Mouse (Mus musculus): Measurements from ENCODE around the gene Klhdc4.

The Klhdc4 gene

GRCm38 (mm10) chr8:121798401-121798800, 31.0 kb downstream of the Klhdc4 start:
- no peak for DNase-seq

- peak; percentile 7 for DNase-seq
Measured at GRCm38 (mm10) chr8:121796406-121796805, 33.0 kb downstream of the Klhdc4 start.

- no peak for DNase-seq
Measured at GRCm38 (mm10) chr8:121795461-121795860, 33.9 kb downstream of the Klhdc4 start.

- no peak for DNase-seq
Measured at GRCm38 (mm10) chr8:121794151-121794550, 35.2 kb downstream of the Klhdc4 start.

GRCm38 (mm10) chr8:121792627-121793026, 36.7 kb downstream of the Klhdc4 start:
- peak; percentile 41 for DNase-seq

- peak; percentile 31 for DNase-seq
Measured at GRCm38 (mm10) chr8:121792159-121792558, 37.2 kb downstream of the Klhdc4 start.

- DNase-seq = no peak
Measured at GRCm38 (mm10) chr8:121788786-121789185, 40.6 kb downstream of the Klhdc4 start.

GRCm38 (mm10) chr8:121786542-121786941, 42.8 kb downstream of the Klhdc4 start:
- no peak for DNase-seq

GRCm38 (mm10) chr8:121782493-121782892, 46.9 kb downstream of the Klhdc4 start:
- no peak for DNase-seq

- DNase-seq = no peak
Measured at GRCm38 (mm10) chr8:121773876-121774275, 55.5 kb downstream of the Klhdc4 start.

- DNase-seq = no peak
Measured at GRCm38 (mm10) chr8:121770845-121771752, 58.3 kb downstream of the Klhdc4 start.

- no peak for DNase-seq
Measured at GRCm38 (mm10) chr8:121769621-121770020, 59.7 kb downstream of the Klhdc4 start.

- no peak for DNase-seq
Measured at GRCm38 (mm10) chr8:121769095-121769494, 60.3 kb downstream of the Klhdc4 start.

GRCm38 (mm10) chr8:121765594-121766138, 63.7 kb downstream of the Klhdc4 start:
- no peak for DNase-seq

- DNase-seq = no peak
Measured at GRCm38 (mm10) chr8:121763700-121764013, 65.7 kb downstream of the Klhdc4 start.

- DNase-seq = no peak
Measured at GRCm38 (mm10) chr8:121762999-121763699, 66.2 kb downstream of the Klhdc4 start.

GRCm38 (mm10) chr8:121761480-121761879, 67.9 kb downstream of the Klhdc4 start:
- DNase-seq = peak; percentile 39

GRCm38 (mm10) chr8:121760484-121760883, 68.9 kb downstream of the Klhdc4 start:
- DNase-seq = no peak

- DNase-seq = no peak
Measured at GRCm38 (mm10) chr8:121758470-121758869, 70.9 kb downstream of the Klhdc4 start.

- peak; percentile 66 for DNase-seq
Measured at GRCm38 (mm10) chr8:121751407-121751806, 78.0 kb downstream of the Klhdc4 start.

- no peak for DNase-seq
Measured at GRCm38 (mm10) chr8:121750512-121750911, 78.9 kb downstream of the Klhdc4 start.

GRCm38 (mm10) chr8:121749501-121749900, 79.9 kb downstream of the Klhdc4 start:
- DNase-seq = no peak

Measured in lung, postnatal 14 days (tissue).